Mouse (Mus musculus): ENCODE data around the gene Ispd.

The Ispd gene

DNA sequence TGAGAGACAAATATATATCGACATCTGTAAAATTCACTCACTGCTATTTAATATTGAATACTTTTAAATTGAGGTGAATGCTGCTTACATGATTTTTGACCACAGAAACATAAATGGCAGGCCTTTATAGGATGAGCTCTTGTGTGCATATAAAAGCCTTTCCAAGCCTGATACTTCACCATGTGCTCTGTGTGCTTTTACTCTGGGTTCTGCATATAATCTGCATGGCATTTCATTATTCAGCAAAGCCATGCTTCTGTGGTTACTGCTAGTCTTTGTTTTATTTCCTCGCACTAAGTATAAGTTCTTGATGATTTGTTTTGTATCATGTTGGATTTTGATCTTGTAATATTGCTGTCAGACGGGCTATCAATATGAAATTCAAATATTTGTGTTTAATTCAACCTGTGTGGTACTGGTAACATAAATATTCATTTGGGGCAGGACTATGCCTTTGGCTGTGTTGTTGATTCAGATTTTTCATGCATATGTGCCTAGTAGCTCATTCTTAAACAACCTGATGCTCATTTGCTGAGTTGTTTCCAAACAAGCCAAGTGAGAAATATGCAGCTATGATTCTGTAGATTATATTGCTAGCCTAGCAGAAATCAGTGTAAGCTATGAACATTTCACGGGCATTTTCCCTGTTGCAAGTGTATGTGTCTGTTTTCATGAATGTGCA, 189.3 kb downstream of the Ispd start:
- no peak for DNase-seq

DNA sequence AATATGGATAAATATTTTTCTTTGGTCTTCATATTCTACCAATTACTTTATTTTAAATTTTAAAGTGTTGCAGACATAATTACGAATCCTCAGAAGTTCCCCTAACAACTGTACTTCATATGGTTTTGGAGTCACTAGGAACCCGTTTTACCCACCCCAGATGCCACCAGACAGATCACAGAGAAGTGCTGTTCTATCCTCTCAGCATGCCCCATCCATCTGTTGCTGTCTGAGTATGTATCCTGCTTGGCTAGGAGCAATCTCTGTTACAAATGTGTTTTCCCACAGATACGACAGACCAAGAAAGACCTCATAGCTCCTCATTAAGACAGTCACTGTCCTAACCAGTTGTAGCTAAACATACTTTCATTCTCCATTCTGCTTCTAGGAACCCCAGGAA, 203.6 kb downstream of the Ispd start:
- peak in 1 of 2 experiments; percentile 5 for DNase-seq

DNA sequence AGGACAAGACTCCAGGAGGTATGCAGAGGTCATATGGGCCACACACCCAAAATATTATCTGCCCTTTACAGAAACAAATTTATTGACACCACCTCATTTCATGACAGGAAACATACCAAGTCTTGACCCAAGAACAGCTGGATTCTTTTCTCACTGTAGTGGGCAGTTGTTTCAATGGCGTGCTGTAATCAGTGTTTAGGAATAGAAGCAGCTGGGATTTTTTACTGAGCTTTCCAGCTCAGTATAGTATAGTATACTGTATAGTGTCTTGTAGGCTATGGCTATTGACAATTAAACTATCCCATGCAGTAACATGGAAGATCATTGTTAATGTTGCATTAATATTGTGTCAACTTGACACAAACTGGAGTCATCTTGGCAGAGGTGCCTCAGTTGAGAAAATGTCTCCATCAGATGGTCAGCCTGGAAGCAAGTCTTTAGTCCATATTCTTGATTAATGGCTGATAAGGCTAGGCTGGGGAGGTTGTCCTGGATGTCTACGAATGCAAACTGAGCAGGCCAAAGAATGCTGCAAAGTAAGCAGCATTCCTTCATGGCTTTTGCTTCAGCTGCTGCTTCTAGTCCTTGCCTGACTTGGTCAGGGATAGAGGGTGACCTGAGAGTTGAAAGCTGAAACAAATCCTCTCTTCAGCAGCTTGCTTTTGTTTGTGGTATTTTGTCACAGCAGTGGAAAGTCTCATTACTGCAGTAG, 216.4 kb downstream of the Ispd start:
- DNase-seq: no peak

DNA sequence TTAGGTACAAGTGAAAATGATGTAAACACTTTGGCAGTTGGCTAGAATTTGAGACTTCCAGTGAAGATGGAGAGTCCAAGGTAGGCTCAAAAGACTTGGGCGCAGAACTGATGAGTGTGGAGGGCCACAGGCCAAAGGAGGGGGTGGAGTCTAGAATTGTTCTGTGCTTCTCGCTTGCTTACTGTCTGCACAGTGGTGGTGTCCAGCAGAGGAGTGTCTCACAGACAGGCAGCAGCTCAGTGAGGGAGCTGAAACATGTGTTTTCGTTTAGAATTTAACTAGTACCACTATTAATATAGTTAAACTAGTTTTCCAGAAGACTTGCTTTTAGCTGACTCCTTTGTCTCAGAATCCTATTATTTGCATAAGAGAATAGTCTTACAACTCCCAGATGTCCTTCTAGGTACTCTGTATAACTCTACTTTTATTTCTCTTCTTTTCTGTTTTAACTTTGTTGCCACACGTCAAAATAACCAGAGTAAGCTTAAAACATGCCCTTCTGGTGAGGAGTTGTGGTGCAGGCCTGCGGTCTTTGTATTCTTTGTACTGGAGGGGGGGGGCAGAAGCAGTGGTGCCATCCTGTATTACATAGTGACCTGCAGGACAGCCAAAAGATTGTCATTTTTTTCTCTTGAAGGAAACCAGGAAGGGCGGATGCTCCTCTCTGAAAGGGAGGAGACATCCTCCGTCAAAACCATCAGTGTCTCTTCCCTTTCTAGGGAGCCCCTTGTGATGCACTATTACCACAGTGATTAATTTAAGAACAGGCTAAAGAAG, 240.9 kb downstream of the Ispd start:
- no peak for DNase-seq

DNA sequence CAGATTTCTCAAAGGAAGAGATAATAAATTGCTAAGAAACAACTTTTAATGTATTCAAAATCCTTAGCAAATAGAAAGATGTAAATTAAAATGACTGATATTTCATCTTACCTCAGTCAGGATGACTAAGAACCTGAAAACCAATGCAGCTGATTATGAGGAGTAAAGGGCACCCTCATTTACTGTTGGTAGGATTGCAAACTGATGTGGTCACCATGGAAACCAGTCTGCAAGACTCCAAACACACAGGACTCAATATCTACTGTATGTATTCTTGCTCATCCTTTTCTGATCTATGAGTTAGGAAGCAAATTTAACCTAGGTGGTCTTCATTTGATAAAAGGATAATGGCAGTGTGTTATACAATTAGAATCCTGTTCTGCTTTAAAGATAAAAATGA, 246.0 kb downstream of the Ispd start:
- no peak for DNase-seq

DNA sequence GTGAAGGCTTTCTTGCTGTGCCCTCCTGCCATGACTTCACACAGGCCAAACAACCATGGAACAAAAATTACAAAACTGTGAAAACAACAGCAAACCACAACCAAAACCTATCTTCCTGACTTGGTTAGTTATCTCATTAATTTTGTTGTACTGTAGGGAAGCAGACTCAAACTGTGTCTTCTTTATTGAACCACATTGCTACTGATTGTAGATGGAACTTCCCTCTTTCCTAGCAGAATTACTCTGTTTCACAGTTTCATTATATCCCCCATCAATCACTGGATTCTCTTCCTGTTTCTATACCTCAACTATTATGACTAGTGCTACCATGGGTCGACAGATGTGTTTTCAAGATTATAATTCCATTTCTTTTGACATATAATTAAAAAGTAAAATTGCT, 251.2 kb downstream of the Ispd start:
- DNase-seq: no peak

DNA sequence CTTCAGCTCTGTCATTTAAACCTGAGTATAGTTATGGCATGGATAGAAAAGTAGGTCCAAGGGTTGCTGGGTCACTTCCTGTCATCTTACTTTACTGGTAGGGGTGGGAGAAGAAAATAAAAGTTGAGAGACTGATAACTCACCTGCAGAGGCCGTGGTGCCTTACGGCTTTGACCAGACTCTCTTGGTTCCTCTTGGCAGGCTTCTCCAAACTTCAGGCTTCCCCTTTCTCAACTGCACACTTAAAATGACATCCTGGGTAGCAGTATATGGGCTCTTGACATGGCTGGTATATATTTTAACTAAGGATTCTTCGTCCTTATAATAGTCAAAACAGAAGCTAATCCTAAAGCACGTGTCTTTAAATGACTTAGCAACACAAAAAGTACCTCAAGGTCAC, 266.3 kb downstream of the Ispd start:
- no peak for DNase-seq

DNA sequence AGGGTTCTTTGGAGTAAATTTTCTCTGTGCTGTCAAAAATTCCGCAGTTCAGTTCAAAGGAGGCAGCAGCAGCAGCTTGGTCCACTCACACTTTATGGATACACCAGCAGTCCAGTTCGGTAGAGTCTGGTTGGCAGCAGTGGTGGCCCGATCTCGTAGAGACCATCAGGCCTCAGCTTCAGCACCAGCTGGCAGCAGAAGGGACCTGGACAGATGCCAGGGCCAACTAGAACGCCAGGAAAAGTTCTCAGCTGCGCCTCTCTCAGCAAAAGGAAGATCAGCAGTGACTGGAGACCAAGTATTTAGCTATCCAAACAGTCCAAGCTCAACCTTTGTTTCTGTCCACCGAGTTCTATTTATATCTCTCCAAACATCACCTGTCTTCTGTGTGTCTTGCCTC, 281.2 kb downstream of the Ispd start:
- peak; percentile 83 to 85 for DNase-seq

DNA sequence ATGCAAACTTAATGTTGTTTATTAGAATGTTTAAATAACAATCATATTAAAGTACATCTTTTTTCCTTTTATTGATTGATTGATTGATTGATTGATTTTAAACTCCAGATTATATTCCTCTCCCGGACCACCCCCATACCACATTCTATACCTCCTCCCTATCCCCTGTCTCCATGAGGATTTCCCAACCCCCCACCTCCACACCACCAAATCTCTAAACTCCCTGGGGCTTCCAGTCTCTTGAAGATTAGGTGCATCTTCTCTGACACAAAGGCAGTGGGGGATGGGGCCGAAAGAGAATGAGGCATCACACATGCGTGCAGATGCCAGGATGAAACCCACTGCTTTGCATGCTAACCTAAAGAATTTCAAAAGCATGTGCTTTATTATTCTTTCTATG, 283.5 kb downstream of the Ispd start:
- no peak for DNase-seq

DNA sequence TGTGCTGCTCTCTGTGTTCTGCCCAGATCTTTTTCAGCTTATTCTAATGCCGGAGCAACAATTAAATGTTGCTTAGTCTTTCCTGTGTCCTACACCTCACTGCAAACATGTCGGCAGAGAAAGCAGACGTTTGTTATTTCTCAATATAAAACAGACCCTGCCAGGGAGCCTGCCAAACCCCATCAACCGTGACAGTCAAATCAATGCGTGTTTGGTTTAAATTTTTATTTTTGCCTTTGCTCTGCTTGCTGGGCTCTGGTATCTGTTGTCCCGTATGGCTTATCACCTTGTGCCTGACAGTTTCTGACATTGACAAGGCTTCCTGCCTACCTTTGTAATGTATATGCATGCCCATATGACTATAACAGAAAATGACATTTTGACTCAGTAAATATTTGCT, 285.5 kb downstream of the Ispd start:
- no peak for DNase-seq

DNA sequence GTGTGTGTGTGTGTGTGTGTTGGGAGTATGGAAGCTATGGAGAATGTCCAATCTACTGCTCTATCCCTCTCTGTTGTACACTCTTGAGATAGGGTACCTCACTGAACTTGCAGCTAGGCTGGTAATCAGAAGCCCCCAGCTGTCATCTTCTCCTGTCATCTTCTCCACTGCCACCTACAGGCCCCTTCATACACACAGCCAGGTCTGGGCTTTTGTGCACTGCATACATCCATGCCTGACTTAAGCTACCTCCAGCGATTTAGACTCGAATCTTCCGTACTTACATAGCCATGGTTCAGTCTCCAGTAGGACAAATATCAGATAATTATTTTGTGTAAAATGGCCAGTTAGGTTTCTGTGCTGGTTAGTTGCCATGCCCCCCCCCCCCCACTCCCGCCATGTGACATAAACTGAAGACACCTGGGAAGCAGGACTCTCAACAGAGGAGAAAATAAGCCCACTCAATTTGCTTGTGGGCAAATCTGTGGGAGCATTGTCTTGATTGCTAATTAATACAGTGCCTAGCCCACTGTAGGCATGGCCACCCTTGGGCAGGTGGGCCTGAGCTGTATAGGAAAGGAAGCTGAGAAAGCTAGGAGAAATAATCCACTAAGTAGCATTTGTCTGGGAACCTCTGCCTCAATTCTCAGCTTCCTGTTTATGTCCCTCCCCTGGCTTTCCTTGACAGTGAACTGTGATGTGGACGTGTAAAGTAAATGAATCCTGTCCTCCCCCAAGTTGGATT, 289.1 kb downstream of the Ispd start:
- peak; percentile 16 to 26 for DNase-seq

DNA sequence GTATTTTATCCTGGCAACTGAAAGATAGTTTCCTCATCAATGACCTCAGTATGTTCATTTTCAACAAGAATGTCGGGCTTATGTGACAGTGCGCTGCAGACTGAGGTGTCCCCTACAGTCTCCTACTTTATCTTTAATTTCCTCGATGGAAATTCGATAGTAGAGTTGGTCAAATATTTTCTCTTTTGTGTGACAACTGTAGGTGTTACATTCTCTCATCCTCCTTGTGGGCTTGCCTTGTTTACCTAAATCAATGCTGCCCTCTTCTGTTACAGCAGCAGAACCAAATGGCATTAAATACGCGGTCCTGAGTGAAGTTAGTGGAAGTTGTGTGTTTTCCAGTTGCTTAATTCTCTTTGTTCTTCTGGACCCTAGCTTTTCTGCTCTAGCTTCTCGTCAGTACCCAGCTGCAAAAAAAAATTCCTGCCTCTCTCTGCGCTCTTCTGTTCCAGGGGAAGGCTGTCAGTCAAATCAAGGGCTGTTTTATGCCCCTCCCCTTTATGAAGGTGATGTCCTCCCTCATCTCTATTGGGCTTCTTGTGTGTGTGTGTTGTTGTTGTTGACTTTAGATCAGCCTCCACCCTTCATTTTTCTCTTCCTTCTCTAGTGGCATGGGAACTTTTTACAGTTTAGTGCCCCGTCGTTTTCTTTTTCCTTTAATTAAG, 289.8 kb downstream of the Ispd start:
- DNase-seq: peak; percentile 27 to 42

DNA sequence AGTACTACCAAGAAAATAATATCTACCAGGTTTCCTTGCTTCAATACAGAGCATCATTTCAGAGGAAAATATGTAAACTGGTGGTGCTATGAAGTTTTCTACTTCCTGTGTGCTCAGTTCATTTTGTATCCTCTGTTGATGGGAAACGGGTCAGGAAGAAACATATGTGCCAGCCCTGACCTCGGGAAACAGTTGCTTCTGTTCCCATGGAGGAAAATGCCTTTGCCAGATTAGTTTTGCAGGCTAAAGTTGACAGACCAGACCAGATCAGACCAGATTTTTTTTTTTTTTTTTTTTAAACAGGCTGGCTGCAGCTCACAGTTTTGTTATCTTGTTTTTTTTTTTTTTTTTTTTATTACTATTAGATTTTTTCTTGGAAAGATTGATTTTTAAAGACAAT, 293.2 kb downstream of the Ispd start:
- no peak for DNase-seq

DNA sequence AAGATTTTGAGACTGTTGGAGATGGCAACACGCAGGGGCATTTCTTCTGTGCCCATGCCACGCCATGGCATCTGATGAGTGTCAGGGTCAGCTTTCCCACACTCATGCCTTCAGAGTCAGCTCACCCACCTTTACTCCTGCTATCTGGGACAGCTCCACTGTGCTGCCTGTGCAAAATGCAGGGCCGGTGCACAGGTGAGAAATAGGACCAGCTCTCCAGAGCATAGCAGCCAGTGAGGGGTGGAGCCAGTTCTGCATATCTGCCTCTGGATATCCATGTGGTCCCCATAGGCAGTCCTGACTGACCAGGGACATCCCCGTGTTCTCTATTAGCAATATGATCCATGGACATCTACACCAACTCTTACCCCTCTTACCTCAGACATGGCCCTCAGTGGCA, 297.0 kb downstream of the Ispd start:
- no peak for DNase-seq

DNA sequence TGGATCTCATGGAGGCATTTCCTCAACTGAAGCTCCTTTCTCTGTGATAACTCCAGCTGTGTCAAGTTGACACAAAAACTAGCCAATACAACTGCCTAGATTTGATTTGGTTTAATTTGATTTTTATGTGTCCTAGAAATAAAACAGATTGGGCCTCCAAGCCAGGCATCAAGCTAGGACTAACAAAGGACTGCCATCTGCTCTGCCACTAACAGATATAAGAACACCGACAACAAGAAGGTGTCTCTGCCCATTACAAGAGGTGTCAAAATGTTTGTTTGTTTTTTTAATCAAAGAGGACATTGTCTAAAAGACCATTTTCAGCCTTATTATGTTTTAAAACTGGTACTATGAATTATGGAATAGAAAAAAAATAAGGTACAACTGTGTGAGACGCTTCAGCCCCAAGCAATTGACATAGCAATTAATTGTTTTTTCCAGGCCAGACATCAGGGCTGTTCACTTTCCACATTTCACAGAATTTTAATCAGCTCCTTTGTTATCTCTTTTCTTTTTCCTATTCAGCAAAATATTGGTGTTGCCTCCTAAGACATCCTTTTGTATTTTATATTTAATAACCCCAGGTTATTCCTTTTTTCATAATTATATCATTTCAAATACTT, 299.7 kb downstream of the Ispd start:
- no peak for DNase-seq

DNA sequence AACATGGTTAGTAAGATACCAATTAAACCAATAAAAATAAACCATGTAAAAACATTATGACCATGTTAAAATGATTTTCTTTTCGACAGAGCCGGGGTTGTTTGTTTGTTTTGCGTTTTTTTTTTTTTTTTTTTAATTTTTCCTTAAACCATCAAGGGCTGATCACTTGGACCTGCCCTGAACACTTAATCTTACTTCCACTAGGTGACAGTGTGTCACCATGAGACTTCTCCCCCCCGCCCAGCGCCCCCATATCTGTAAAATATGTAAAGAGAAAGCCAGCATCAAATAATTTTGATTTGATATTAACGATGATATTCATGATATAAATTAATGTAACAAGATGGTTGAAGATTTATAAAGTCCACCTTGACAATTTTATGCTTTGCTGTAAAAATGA, 300.5 kb downstream of the Ispd start:
- no peak for DNase-seq

DNA sequence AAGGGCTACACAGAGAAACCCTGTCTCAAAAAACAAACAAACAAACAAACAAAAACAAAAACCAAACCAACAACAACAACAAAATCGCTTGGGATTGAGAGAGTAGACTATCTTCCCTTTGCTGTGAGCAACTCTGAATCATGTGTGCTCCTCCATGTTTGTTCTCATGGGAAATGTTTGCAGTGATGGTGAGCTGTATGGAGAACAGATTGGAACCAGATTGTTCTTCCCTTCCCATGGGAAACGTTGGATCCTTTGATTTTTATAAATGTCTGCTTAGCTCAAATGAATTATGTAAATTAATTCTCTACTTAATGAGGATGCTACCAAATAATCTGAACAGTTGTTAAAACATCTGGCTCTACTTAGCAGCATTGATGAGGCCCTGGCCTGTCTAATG, 312.8 kb downstream of the Ispd start:
- DNase-seq: no peak

DNA sequence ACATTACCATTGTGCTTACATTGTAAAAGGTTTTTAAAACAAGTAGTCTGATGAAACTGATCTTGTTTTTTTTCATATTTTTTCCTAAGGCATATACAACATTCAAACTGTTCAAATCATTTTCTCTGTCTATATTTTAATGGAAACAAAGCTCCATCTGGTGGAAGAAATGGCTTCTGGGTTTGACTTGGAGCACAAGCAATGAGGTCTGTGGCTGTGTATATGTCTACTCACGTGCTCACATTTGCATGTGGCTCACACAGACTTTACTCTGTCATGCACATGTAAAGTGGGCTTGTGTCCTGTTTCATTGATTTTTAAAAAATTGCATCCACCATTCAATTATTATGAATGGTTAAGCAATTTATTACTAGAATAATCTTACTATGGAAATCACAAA, 323.1 kb downstream of the Ispd start:
- DNase-seq: no peak

DNA sequence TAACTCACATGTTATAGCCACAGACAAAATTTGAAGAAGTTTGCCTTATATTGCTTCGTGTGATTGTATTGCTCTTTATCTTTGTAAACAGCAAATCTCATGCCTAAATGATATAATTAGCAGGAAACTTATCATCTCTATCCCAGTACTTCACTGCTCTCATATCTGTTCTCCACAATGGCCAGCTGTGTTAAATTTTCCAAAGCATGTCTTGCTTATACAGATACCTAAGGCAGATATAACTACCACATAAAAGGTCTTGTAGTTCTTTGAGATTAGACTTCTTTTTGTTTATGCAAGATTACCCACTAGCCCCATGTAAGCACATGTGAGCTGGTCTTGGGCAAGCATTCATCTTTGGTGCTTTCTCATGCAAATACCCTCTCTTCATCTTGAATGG, 327.6 kb downstream of the Ispd start:
- no peak for DNase-seq

DNA sequence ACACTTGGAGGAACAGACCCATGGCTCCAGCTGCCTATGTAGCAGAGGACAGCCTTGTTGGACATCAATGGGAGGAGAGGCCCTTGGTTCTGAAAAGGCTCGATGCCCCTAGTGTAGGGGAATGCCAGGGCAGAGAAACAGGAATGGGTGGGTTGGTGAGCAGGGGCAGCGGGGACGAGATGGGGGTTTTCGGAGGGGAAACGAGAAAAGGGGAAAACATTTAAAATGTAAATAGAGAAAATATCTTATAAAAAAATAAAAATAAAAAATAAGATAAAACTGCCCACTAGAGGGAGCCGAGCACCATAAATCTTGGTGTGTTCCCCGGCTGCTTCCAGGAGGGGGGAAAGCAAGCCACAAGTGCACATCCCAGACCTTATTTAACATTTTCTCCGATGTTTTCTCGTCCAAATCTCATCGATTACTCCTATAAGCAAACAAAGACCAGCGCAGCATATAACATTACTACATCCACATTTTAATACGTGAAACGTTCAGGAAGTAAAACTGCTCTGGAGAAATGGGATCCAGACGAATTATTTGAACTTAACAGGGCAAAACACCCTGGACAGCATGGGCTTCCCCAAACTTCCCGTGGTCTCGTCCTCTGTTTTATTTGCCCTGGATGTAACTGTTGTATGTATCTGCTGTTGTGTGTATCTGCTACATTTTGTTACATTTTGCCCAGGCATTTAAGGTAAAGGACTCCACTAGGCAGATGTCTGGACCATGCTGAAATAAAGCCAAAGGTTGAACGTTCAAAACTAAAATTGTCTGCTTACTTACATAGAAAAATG, 332.8 kb downstream of the Ispd start:
- peak; percentile 58 to 61 for DNase-seq

DNA sequence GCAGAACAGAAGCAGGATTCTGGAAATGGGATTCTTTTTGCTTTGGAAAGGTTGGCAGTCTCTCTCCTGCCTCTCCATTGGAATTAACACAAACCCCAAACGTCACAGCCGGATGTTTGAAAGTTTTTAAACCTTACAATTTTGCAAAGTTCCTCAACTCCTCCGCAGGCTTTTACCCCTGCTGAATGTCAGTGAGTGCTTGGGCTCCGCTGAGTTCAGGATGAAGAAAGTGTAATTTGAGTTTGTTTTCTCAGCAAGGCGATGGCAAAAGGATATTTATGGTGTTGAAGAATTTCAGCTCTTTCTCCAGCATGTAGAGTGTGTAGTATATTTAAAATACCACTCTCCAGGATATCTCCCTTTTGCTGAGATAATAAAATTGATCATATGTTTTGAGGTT, 336.3 kb downstream of the Ispd start:
- DNase-seq: no peak
